Mouse (Mus musculus) C2C12 (cell line): ENCODE data around the gene Prss33. TPM values are rescaled to one million over a fixed set of nuclear protein-coding genes. Genes with fewer than 3 reads are reported as not detected.
A peak's percentile ranks its signal among the peaks of the same experiment; 100 is the strongest.

ENCODE experiments used
- H3K27me3 ChIP-seq: one replicate; pipeline ENCODE4 v1.6.1; 2011; ENCODE audit not compliant: control insufficient read depth, insufficient read depth, insufficient read length
- H3K36me3 ChIP-seq: one replicate; pipeline ENCODE4 v1.6.1; 2011; ENCODE audit not compliant: control insufficient read depth, insufficient read depth
- H3K4me3 ChIP-seq: one replicate; pipeline ENCODE4 v1.5.1; 2011; ENCODE audit warnings: mild to moderate bottlenecking, control low read depth; ENCODE audit not compliant: poor library complexity, insufficient read depth, severe bottlenecking
- H3K79me2 ChIP-seq: one replicate; pipeline ENCODE4 v1.6.1; 2011; ENCODE audit not compliant: control insufficient read depth, insufficient read depth
- H3K79me3 ChIP-seq: one replicate; pipeline ENCODE4 v1.6.1; 2011; ENCODE audit warnings: low read depth, control low read depth
- H3ac ChIP-seq: one replicate; pipeline ENCODE3; 2011; ENCODE audit warnings: low read depth; ENCODE audit not compliant: control insufficient read depth, insufficient read length
- CEBPB ChIP-seq: IDR thresholded peaks from one replicate; pipeline ENCODE4 v1.6.1; 2011; ENCODE audit warnings: low read depth, mild to moderate bottlenecking, control low read depth, moderate library complexity
- CTCF ChIP-seq: IDR thresholded peaks from one replicate; pipeline ENCODE4 v1.5.1; 2011; ENCODE audit not compliant: control insufficient read depth, insufficient read depth, insufficient read length
- FOSL1 ChIP-seq: IDR thresholded peaks from one replicate; pipeline ENCODE4 v1.8.0; 2011; ENCODE audit warnings: mild to moderate bottlenecking, low read length; ENCODE audit not compliant: poor library complexity, insufficient read depth, severe bottlenecking
- MAX ChIP-seq: IDR thresholded peaks from one replicate; pipeline ENCODE4 v1.6.1; 2011; ENCODE audit warnings: mild to moderate bottlenecking, control low read depth
- MYOD1 ChIP-seq: IDR thresholded peaks from one replicate; pipeline ENCODE4 v1.6.1; 2011; ENCODE audit warnings: low read depth; ENCODE audit not compliant: control insufficient read depth, insufficient read length
- MYOG ChIP-seq: IDR thresholded peaks from one replicate; pipeline ENCODE4 v1.6.1; 2011; ENCODE audit not compliant: control insufficient read depth, insufficient read length; ENCODE audit errors: extremely low read depth
- USF1 ChIP-seq: IDR thresholded peaks from one replicate; pipeline ENCODE4 v1.6.1; 2011; ENCODE audit warnings: low read depth, mild to moderate bottlenecking, control low read depth, moderate library complexity
- polyA plus RNA-seq: library from polyadenylated mRNA; unstranded; fragments of >200 nt; fragmentation: generic; extraction: Trizol; gene quantifications from one replicate; pipeline ENCODE4 v1.2.1, GENCODE M21; 2012; ENCODE audit warnings: missing spikeins

The Prss33 gene
- polyA plus RNA-seq, 1 experiment = not detected

- Histone ChIP-seq H3K79me3 (no peaks in the 10 kb centered on the region), H3K27me3 (no peaks in the 10 kb centered on the region), H3K79me2 (no peaks in the 10 kb centered on the region), H3K4me3 (no peak overlapping the region), H3ac (no peak overlapping the region), H3K36me3 (no peaks in the 10 kb centered on the region)
- TF ChIP-seq CEBPB = no peak
- no peak for TF ChIP-seq MAX
- no peak for TF ChIP-seq CTCF
- no peak for TF ChIP-seq USF1
- no peak for TF ChIP-seq MYOD1
- no peak for TF ChIP-seq MYOG
- no peak for TF ChIP-seq FOSL1
Measured at GRCm38 (mm10) chr17:23795323-23795722, 40.5 kb downstream of the Prss33 start.

GRCm38 (mm10) chr17:23791079-23791357 is 44.8 kb downstream of the Prss33 start:
- no peak for TF ChIP-seq MYOG
- TF ChIP-seq MAX = no peak
- no peak for TF ChIP-seq USF1
- H3K27me3 ChIP-seq = no peaks in the 10 kb centered on the region
- no peak overlapping the region for H3ac ChIP-seq
- H3K79me3 ChIP-seq = no peaks in the 10 kb centered on the region
- H3K36me3 ChIP-seq = no peaks in the 10 kb centered on the region
- no peak overlapping the region for H3K4me3 ChIP-seq
- H3K79me2 ChIP-seq = no peaks in the 10 kb centered on the region

GRCm38 (mm10) chr17:23790269-23791078 is 45.4 kb downstream of the Prss33 start, which contains the start of gene Srrm2:
Gene Srrm2 (plus strand): TSS chr17:23790532.
- Histone ChIP-seq H3K36me3 (no peaks in the 10 kb centered on the region), H3K79me3 (no peaks in the 10 kb centered on the region), H3K27me3 (no peaks in the 10 kb centered on the region), H3ac (no peak within 1 kb of the TSS), H3K4me3 (no peak within 1 kb of the TSS), H3K79me2 (no peaks in the 10 kb centered on the region)
- TF ChIP-seq MAX (no peak), CTCF (no peak), CEBPB (no peak), USF1 (no peak), MYOG (no peak), MYOD1 (no peak), FOSL1 (no peak)

- Histone ChIP-seq H3ac (no peak overlapping the region), H3K79me2 (no peaks in the 10 kb centered on the region), H3K4me3 (no peak overlapping the region), H3K27me3 (no peaks in the 10 kb centered on the region), H3K36me3 (no peaks in the 10 kb centered on the region), H3K79me3 (no peaks in the 10 kb centered on the region)
- TF ChIP-seq USF1 = no peak
- no peak for TF ChIP-seq MYOD1
- TF ChIP-seq CTCF = no peak
- TF ChIP-seq MYOG = no peak
- TF ChIP-seq MAX = no peak
- no peak for TF ChIP-seq CEBPB
- no peak for TF ChIP-seq FOSL1
Measured at GRCm38 (mm10) chr17:23789749-23790268, 46.0 kb downstream of the Prss33 start.

- no peaks in the 10 kb centered on the region for H3K79me3 ChIP-seq
- H3K36me3 ChIP-seq = no peaks in the 10 kb centered on the region
- TF ChIP-seq USF1 (peak; percentile 53), CEBPB (no peak), CTCF (no peak)
- H3K27me3 ChIP-seq = no peaks in the 10 kb centered on the region
- no peak overlapping the region for H3ac ChIP-seq
- no peaks in the 10 kb centered on the region for H3K79me2 ChIP-seq
- H3K4me3 ChIP-seq = no peak overlapping the region
Measured at GRCm38 (mm10) chr17:23788973-23789372, 46.9 kb downstream of the Prss33 start.

GRCm38 (mm10) chr17:23786510-23786931 is 49.3 kb downstream of the Prss33 start:
- no peaks in the 10 kb centered on the region for H3K36me3 ChIP-seq
- H3K79me3 ChIP-seq = no peaks in the 10 kb centered on the region
- H3K27me3 ChIP-seq = no peaks in the 10 kb centered on the region
- peak overlapping the region; percentile 32 for H3ac ChIP-seq
- no peaks in the 10 kb centered on the region for H3K79me2 ChIP-seq
- TF ChIP-seq MYOG = no peak
- TF ChIP-seq CTCF = no peak
- no peak for TF ChIP-seq CEBPB
- TF ChIP-seq MYOD1 = no peak
- no peak overlapping the region for H3K4me3 ChIP-seq
